Mouse (Mus musculus) liver, embryonic 13.5 days (tissue): Measurements from ENCODE around the gene Qprt. TPM values are rescaled to one million over a fixed set of nuclear protein-coding genes. Genes with fewer than 3 reads are reported as not detected.
A peak's percentile ranks its signal among the peaks of the same experiment; 100 is the strongest.

Source experiments
- ATAC-seq: fragments of 200-750 bp; cut with Nextera tagmentation; 2 replicates; pipeline ENCODE4 v1.8.0; 2017; ENCODE audit warnings: low read depth, mild to moderate bottlenecking, moderate number of reproducible peaks, moderate library complexity
- DNase-seq: peaks from one replicate; pipeline ENCODE4 v3.0.0; 2022
- H3K27ac ChIP-seq: fragments of 300-500 bp; sonication (generic); 2 replicates; pipeline ENCODE4 v1.5.1; 2015; ENCODE audit warnings: moderate library complexity, mild to moderate bottlenecking, inconsistent platforms
- H3K27me3 ChIP-seq: fragments of 300-500 bp; sonication (generic); 2 replicates; pipeline ENCODE4 v1.6.1; 2015; ENCODE audit warnings: mild to moderate bottlenecking, inconsistent platforms
- H3K36me3 ChIP-seq: fragments of 300-500 bp; sonication (generic); 2 replicates; pipeline ENCODE4 v1.6.1; 2015; ENCODE audit warnings: mild to moderate bottlenecking, inconsistent platforms
- H3K4me1 ChIP-seq: fragments of 300-500 bp; sonication (generic); replicated peaks from 2 replicates; pipeline ENCODE4 v1.6.1; 2015; ENCODE audit warnings: inconsistent platforms
- H3K4me2 ChIP-seq: fragments of 300-500 bp; sonication (generic); 2 replicates; pipeline ENCODE4 v1.6.1; 2015; ENCODE audit warnings: inconsistent platforms, mild to moderate bottlenecking, moderate library complexity
- H3K4me3 ChIP-seq: fragments of 300-500 bp; sonication (generic); replicated peaks from 2 replicates; pipeline ENCODE4 v1.5.1; 2015; ENCODE audit warnings: mild to moderate bottlenecking, inconsistent platforms
- H3K9ac ChIP-seq: fragments of 300-500 bp; sonication (generic); 2 replicates; pipeline ENCODE4 v1.6.1; 2015; ENCODE audit warnings: mild to moderate bottlenecking, inconsistent platforms
- H3K9me3 ChIP-seq: fragments of 300-500 bp; sonication (generic); replicated peaks from 2 replicates; pipeline ENCODE4 v1.6.1; 2016; ENCODE audit warnings: inconsistent platforms
- WGBS: fragments of 180-500 bp; shearing (Covaris S2); methylation state at CpG from one replicate; pipeline ENCODE4 v1.1.7; 2015; ENCODE audit not compliant: insufficient replicate concordance; 5-methylcytosine and 5-hydroxymethylcytosine counted together
- polyA plus RNA-seq: library from polyadenylated mRNA; unstranded; fragments of >200 nt; fragmentation: Nextera tagmentation; extraction: Ambion mirVana; gene quantifications from 2 replicates; pipeline ENCODE4 v1.2.1, GENCODE M21; 2015

The Qprt gene
- 44.4 and 49.1 TPM in 2 replicates for polyA plus RNA-seq

GRCm38 (mm10) chr7:127121911-127122270, at the start of gene Qprt:
Qprt (minus strand) TSS chr7:127122226.
- Histone ChIP-seq H3K4me2 (peak within 1 kb of the TSS; percentile 44), H3K27ac (peak within 1 kb of the TSS; percentile 80), H3K27me3 (0 out of 2 replicates have a peak, but pooled peaks cover 4% of the 10 kb centered on the region), H3K36me3 (0 out of 2 replicates have a peak, but pooled peaks cover 5% of the 10 kb centered on the region), H3K4me1 (peaks cover 41% of the 10 kb centered on the region), H3K9me3 (0 out of 2 replicates have a peak, but pooled peaks cover 4% of the 10 kb centered on the region), H3K9ac (peak within 1 kb of the TSS; percentile 50), H3K4me3 (peak within 1 kb of the TSS; percentile 48)
- 36% methylated on average over 7 of the region's 7 CpGs for WGBS
- DNase-seq (no peak), ATAC-seq (peak; percentile 64)

GRCm38 (mm10) chr7:127166501-127166900, 44.5 kb upstream of the Qprt start:
- H3K27ac ChIP-seq = no peak overlapping the region
- H3K4me1 ChIP-seq = peaks cover 13% of the 10 kb centered on the region
- no peaks in the 10 kb centered on the region for H3K36me3 ChIP-seq
- DNase-seq = no peak
- H3K4me3 ChIP-seq = no peak overlapping the region
- H3K9me3 ChIP-seq = no peaks in the 10 kb centered on the region
- no peak overlapping the region for H3K4me2 ChIP-seq
- no peak for ATAC-seq
- 65% methylated on average over 5 of the region's 5 CpGs for WGBS
- no peaks in the 10 kb centered on the region for H3K27me3 ChIP-seq
- no peak overlapping the region for H3K9ac ChIP-seq

- Histone ChIP-seq H3K27me3 (no peaks in the 10 kb centered on the region), H3K4me1 (peaks cover 13% of the 10 kb centered on the region), H3K4me3 (no peak overlapping the region), H3K4me2 (no peak overlapping the region), H3K9me3 (no peaks in the 10 kb centered on the region), H3K36me3 (no peaks in the 10 kb centered on the region), H3K27ac (no peak overlapping the region), H3K9ac (no peak overlapping the region)
- WGBS = 61% methylated on average over 12 of the region's 12 CpGs
- ATAC-seq (no peak), DNase-seq (no peak)
These were observed 43.8 kb upstream of the Qprt start for GRCm38 (mm10) chr7:127165607-127166493.

GRCm38 (mm10) chr7:127164002-127164401, 42.0 kb upstream of the Qprt start:
- H3K4me3 ChIP-seq = no peak overlapping the region
- H3K9ac ChIP-seq = no peak overlapping the region
- no peak overlapping the region for H3K4me2 ChIP-seq
- ATAC-seq = no peak
- H3K36me3 ChIP-seq = no peaks in the 10 kb centered on the region
- 79% methylated on average over 4 of the region's 4 CpGs for WGBS
- peaks cover 13% of the 10 kb centered on the region for H3K4me1 ChIP-seq
- no peak for DNase-seq
- no peak overlapping the region for H3K27ac ChIP-seq
- no peaks in the 10 kb centered on the region for H3K9me3 ChIP-seq
- H3K27me3 ChIP-seq = no peaks in the 10 kb centered on the region

- 68% methylated on average over 5 of the region's 5 CpGs for WGBS
- Histone ChIP-seq H3K4me1 (peaks cover 17% of the 10 kb centered on the region), H3K4me2 (no peak overlapping the region), H3K36me3 (no peaks in the 10 kb centered on the region), H3K27me3 (no peaks in the 10 kb centered on the region), H3K27ac (no peak overlapping the region), H3K4me3 (no peak overlapping the region), H3K9ac (no peak overlapping the region), H3K9me3 (no peaks in the 10 kb centered on the region)
- no peak for ATAC-seq
- no peak for DNase-seq
These were observed 40.5 kb upstream of the Qprt start for GRCm38 (mm10) chr7:127162546-127162945.

- no peak overlapping the region for H3K4me3 ChIP-seq
- H3K36me3 ChIP-seq = no peaks in the 10 kb centered on the region
- 38% methylated on average over 4 of the region's 4 CpGs for WGBS
- H3K4me2 ChIP-seq = no peak overlapping the region
- DNase-seq = no peak
- H3K27me3 ChIP-seq = no peaks in the 10 kb centered on the region
- peaks cover 17% of the 10 kb centered on the region for H3K4me1 ChIP-seq
- ATAC-seq = no peak
- no peaks in the 10 kb centered on the region for H3K9me3 ChIP-seq
- no peak overlapping the region for H3K27ac ChIP-seq
- H3K9ac ChIP-seq = no peak overlapping the region
These were observed 35.5 kb upstream of the Qprt start for GRCm38 (mm10) chr7:127157548-127157947.

- Histone ChIP-seq H3K4me1 (peaks cover 20% of the 10 kb centered on the region), H3K4me3 (no peak overlapping the region), H3K27ac (no peak overlapping the region), H3K27me3 (no peaks in the 10 kb centered on the region), H3K36me3 (no peaks in the 10 kb centered on the region), H3K9ac (no peak overlapping the region), H3K9me3 (no peaks in the 10 kb centered on the region), H3K4me2 (no peak overlapping the region)
- WGBS = 36% methylated on average over 3 of the region's 3 CpGs
- ATAC-seq = 0 out of 2 replicates have a peak, but pooled peaks have one; percentile 39
- DNase-seq = no peak
These were observed 31.5 kb upstream of the Qprt start for GRCm38 (mm10) chr7:127153477-127153876.

- Histone ChIP-seq H3K27me3 (no peaks in the 10 kb centered on the region), H3K9me3 (no peaks in the 10 kb centered on the region), H3K27ac (no peak overlapping the region), H3K9ac (no peak overlapping the region), H3K36me3 (no peaks in the 10 kb centered on the region), H3K4me2 (no peak overlapping the region), H3K4me1 (peaks cover 23% of the 10 kb centered on the region), H3K4me3 (no peak overlapping the region)
- 86% methylated on average over 6 of the region's 6 CpGs for WGBS
- ATAC-seq (no peak), DNase-seq (no peak)
These were observed 30.4 kb upstream of the Qprt start for GRCm38 (mm10) chr7:127152464-127152863.

GRCm38 (mm10) chr7:127147901-127148300, 25.9 kb upstream of the Qprt start:
- Histone ChIP-seq H3K4me1 (peaks cover 43% of the 10 kb centered on the region), H3K36me3 (no peaks in the 10 kb centered on the region), H3K9me3 (no peaks in the 10 kb centered on the region), H3K4me2 (no peak overlapping the region), H3K4me3 (no peak overlapping the region), H3K27ac (no peak overlapping the region), H3K27me3 (no peaks in the 10 kb centered on the region), H3K9ac (no peak overlapping the region)
- DNase-seq = no peak
- ATAC-seq = 0 out of 2 replicates have a peak, but pooled peaks have one; percentile 17
- 64% methylated on average over 3 of the region's 3 CpGs for WGBS

GRCm38 (mm10) chr7:127146267-127146603, 24.2 kb upstream of the Qprt start:
- H3K27ac ChIP-seq = 0 out of 2 replicates have a peak overlapping the region, but pooled peaks have one; percentile 1
- H3K4me3 ChIP-seq = no peak overlapping the region
- DNase-seq (no peak), ATAC-seq (no peak)
- H3K27me3 ChIP-seq = no peaks in the 10 kb centered on the region
- no peaks in the 10 kb centered on the region for H3K9me3 ChIP-seq
- no peak overlapping the region for H3K9ac ChIP-seq
- 71% methylated on average over 2 of the region's 2 CpGs for WGBS
- H3K4me2 ChIP-seq = no peak overlapping the region
- peaks cover 60% of the 10 kb centered on the region for H3K4me1 ChIP-seq
- no peaks in the 10 kb centered on the region for H3K36me3 ChIP-seq

- 37% methylated on average over 9 of the region's 9 CpGs for WGBS
- no peaks in the 10 kb centered on the region for H3K9me3 ChIP-seq
- no peaks in the 10 kb centered on the region for H3K36me3 ChIP-seq
- no peak for DNase-seq
- H3K9ac ChIP-seq = no peak overlapping the region
- H3K4me1 ChIP-seq = peaks cover 63% of the 10 kb centered on the region
- H3K27me3 ChIP-seq = no peaks in the 10 kb centered on the region
- H3K4me3 ChIP-seq = no peak overlapping the region
- no peak overlapping the region for H3K4me2 ChIP-seq
- peak overlapping the region; percentile 29; the same call in 1 of the 2 replicates for H3K27ac ChIP-seq
- ATAC-seq = no peak
These were observed 23.6 kb upstream of the Qprt start for GRCm38 (mm10) chr7:127145387-127146266.
